Mouse (Mus musculus) NIH3T3 (cell line): ENCODE data around the gene Rnft2.

Source experiments
- DNase-seq: peaks from one replicate; pipeline ENCODE4 v3.0.0-alpha.2; 2012; ENCODE audit warnings: low read depth

The Rnft2 gene

DNA sequence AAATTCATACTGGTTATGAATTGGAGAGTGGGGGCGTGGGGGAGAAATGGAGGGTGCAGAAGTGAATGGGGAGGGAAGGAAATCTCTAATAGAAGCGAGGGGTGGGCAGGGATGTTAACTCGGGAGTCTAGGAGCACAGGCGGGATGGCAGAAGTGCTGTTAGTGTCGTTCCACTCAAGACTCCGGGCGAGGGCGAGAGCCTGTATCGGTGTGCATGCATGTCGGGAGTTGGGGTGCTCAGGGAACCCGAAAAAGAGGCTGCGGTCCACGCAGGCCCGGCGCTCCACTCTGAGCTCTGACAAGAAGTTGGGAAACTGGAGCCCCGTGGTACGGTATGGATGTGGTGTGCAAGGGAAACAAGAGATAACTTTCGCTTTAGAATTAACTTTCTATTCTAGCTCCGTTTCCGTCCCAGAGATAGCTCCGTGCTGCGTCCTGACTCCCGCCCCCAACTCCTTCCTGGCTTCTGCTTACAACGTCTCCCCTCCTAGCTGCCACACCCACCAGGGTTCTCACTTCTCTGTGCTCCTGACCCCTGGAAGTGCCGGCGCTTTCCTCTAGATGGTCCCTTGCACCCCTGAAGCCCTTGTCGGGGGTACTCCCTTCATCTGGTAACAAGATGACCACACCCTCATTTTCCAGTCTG is 72.7 kb downstream of the Rnft2 start:
- no peak for DNase-seq

DNA sequence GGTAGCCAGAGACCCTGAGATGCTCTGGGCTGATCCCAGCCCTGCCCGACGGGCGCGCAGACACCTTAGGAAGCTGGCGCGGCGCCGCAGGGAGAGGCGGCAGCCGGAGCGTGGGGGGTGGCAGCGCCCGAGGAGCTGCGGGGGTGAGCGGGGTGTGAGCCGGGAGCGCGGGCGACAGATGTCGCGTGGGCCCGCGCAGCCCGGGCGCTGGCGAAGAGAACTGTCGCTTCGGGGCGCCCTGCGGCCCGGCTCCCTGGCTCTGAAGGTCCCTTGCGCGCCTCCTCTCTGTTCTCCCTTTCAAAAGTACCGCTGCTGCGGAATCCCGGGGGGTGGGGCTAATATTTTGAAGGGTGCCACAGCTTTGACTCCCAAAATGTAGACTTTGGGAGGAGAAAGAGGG is 73.3 kb downstream of the Rnft2 start:
- no peak for DNase-seq

DNA sequence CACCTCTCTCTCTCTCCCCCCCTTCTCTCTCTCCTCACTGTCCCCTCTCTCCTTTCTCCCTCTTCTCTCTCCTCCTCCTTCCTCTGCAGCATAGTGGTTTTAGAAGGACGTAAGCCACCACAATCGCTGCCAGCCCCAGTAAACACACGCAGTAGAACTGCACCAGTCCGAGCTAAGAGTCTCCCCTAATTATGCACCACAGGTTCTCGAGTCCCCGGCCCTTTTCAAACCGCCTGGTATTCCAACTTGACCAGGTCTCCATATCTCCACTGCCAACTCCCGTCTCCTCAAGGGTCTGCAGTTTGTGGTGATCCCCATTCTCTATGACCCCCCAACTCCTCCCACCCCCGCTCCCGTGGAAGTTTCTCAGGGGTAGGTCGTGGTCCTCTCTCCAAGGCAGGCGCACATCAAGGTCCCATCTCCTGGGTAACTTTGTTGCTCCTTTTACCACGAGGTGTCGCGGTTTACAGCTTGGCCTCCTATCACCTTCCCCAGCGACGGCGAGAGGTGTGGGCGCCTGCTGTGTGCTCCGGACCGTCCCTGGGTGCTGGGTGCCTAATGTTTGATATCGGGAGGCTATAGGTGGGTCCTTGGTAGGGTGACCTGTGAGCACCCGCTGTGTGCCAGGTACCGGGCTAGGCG is 73.9 kb downstream of the Rnft2 start:
- DNase-seq: no peak

DNA sequence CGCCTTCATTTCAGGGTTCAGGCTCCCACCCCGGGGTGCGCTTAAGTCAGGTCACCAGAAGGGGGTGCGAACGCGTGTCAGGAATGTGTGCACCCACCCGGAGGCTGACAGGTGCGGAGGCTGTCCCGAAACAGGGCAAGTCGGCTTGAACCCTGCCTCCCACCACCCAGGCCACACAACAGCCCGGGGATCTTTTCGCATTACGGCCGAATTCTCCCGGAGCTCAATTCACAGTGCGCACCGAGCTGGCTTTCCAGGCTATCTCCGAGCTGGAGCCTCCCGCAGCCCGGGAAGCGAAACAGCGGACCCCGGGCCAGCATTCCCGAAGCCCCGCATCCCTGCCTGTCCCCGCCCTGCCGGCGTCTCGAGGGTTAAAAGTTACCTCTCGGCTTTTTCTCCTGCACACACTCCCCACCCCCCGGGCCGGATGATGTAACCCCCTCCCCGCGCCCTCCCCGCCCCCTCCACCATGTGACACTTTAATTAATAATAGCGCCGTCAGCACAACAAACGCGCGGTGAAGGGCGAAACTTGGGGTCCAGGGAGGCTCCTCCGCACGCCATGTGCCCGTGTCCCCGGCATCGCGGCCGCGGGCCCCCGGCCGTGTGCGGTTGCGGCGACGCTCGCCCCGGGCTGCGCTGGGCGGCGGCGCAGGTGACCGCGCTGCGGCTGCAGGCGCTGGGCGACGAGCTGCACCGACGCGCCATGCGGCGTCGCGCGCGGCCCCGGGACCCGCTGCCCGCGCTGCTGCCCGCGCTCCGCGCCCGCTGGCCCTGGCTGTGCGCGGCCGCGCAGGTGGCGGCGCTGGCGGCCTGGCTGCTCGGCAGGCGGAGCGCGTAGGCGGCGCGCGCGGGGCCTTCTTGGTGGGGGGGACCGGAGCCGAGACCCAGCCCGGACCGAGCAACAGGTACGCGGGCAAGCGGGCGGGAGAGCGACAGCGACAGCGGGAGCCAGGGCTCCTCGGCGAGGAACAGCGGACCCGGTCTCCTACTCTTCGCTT is 75.4 kb downstream of the Rnft2 start:
- no peak for DNase-seq

GRCm38 (mm10) chr5:118167561-118167995 is 77.3 kb downstream of the Rnft2 start:
- no peak for DNase-seq

DNA sequence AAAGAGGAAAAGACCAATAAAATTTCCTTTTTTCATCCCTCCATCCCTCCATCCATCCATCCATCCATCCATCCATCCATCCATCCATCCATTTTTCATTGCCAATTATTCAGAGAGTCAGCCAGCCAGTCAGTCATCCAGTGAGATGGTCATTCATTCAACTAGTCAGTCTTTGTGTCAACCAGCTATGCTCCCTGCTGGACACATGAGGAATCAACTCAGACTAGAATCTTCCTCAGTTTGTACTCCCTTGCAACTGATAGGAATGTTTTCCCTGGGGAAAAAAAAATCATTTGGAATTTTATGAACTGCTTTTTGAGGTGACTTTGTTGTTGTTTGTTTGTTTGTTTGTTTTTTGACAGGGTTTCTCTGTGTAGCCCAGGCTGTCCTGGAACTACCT is 79.5 kb downstream of the Rnft2 start:
- DNase-seq: peak; percentile 26

DNA sequence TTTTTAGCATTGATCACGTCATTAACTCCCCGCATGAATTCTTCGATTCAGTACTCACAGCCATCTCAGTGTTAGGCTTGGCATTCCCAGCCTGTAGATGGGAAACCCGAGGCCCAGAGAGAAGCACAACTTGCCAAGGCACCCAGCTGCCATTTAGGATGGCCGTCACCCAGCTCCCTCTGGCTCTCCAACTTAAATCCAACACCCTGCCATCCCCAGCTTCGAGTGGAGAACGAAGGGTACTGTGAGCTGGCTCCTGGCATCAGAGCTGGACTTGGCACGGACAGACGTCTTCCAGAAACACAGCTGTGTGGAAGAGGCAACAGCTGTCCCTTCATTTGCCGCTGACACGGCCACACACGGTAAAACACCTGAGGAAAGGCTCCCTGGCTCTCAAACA is 80.3 kb downstream of the Rnft2 start, which contains the start of gene Hrk:
TSS of gene Hrk (plus strand) at position 68 of the 400 bp plus-strand sequence.
- no peak for DNase-seq

GRCm38 (mm10) chr5:118160691-118161090 is 84.2 kb downstream of the Rnft2 start:
- no peak for DNase-seq

GRCm38 (mm10) chr5:118156976-118157375 is 87.9 kb downstream of the Rnft2 start:
- DNase-seq: peak; percentile 41

GRCm38 (mm10) chr5:118155565-118155947 is 89.4 kb downstream of the Rnft2 start:
- no peak for DNase-seq

- DNase-seq: peak; percentile 96
Observed at GRCm38 (mm10) chr5:118154839-118155564, 89.9 kb downstream of the Rnft2 start, which contains the start of gene Fbxw8. Fbxw8 (minus strand) TSS chr5:118155464.

DNA sequence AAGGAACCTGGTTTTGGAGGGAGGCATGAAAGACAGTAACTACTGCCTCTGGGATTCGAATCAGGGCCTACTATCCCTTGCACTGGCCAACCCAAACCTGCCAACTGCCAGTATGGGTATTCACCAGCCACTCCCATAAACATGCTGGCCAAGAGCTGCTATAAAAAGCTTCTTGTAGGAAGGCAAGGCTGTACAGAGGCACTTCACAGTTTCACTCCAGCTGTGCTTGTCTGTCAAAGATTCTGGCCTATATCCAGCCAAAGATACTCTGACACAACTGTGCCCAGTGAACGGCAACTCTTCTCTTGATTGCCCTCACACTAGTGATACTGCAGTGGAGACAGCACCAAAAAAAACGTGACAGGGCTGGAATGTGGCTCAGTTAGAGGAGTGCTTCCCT is 95.2 kb downstream of the Rnft2 start:
- no peak for DNase-seq

- DNase-seq: peak; percentile 42
Observed at GRCm38 (mm10) chr5:118147264-118147663, 97.7 kb downstream of the Rnft2 start.

DNA sequence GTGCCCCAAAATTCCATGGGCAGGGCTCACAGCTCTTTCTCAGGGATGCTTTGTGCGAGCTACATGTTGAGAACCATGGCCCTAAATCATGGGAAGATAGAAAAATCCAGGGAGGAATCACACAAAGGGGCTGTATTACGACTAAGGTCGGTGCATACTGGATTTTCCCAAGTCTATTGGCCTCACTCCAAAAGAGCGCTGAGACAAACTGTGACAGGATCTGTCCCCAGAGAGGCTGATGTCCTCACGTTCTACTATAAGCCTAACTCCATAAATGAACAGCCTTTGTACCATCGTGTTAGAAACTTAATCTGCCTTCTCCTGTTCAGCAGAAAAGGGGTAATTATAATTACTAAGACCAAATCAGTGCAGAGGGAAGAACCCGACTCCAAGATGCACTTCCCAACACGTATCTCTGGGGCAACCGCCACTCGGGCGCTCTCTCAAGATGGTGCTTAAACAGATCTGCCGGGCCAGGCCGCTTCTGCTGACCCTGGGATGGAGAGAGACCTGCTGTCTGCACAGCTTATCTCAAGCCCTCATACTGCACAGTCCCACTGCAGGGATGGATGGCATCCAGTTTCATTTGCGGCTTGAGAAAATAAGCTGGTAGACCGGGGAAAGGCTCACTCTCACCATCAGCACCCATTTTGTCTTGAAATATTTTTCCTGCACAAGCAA is 98.8 kb downstream of the Rnft2 start:
- DNase-seq: no peak

- no peak for DNase-seq
Observed at GRCm38 (mm10) chr5:118145458-118145857, 99.5 kb downstream of the Rnft2 start.

- no peak for DNase-seq
Observed at GRCm38 (mm10) chr5:118144770-118145169, 100.1 kb downstream of the Rnft2 start.

DNA sequence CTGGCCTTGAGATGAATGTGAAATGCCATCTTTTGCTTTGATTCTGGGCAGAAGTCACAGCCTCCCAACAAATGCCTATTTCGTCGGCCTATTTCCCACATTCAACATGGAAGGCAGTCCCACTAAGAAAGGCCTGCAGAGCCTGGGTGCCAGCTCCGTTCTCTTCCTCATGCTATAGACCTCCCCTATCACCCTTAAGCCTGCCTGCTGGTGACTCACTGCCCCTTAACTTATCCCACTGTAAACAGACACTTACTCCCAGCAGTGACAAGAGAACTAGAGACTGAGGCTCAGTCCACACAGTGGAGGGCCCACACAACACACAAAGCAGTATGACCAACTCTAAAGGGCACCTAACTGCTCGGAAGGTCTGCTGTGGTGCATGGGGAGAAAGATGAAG is 100.6 kb downstream of the Rnft2 start:
- no peak for DNase-seq

- DNase-seq: peak; percentile 33
Observed at GRCm38 (mm10) chr5:118143211-118144026, 101.5 kb downstream of the Rnft2 start.

DNA sequence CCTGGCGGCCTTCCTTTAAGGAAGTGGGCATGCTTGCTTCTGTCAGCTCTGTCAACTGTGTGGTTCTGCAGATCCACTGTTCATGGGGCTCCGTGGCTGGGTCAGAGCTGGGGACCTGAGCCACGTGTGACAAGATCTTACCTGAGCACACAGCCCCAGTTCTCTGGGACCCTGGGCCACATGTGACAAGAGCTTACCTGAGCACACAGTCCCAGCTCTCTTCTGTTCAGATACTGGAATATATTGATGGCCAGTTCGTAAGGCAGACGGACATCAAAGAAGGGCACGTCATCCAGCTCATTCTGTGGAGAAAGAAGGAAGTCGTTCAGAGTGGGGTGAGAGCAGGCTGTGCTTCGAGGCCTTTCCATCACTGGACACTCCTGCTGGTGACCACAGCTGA is 102.4 kb downstream of the Rnft2 start:
- no peak for DNase-seq
